Mouse (Mus musculus): Measurements from ENCODE around the gene Zc3h14.

- TF ChIP-seq MAFK (IDR thresholded peaks at IDR 0.05; ENCODE audit: insufficient read depth, low read depth, low read length) (no peak), HCFC1 (IDR thresholded peaks at IDR 0.05; ENCODE audit: borderline replicate concordance, insufficient read depth, low read length) (no peak), CHD2 (IDR thresholded peaks at IDR 0.05; ENCODE audit: low read depth, low read length) (no peak)
Observed at GRCm38 (mm10) chr12:98745626-98746025, 1.1 kb upstream of the Zc3h14 start.

All from ES-E14 (cell line).